Mouse (Mus musculus): Measurements from ENCODE around the gene Gm11595.
"Not testable (repeated sequence)": the region's sequence is repeated elsewhere in the genome, so short reads cannot be mapped to it uniquely, and the experiment has no call there.

The Gm11595 gene

GRCm38 (mm10) chr11:99772813-99773212 lies at the start of gene Gm11595:
Gm11595 (minus strand) TSS chr11:99772913.
- DNase-seq (ENCODE audit: low spot score) = not testable (repeated sequence)

GRCm38 (mm10) chr11:99815566-99815965 lies 42.9 kb upstream of the Gm11595 start, which contains the start of gene Gm11564:
Gm11564 (minus strand) TSS chr11:99815666.
- not testable (repeated sequence) for DNase-seq (ENCODE audit: low spot score)

DNA sequence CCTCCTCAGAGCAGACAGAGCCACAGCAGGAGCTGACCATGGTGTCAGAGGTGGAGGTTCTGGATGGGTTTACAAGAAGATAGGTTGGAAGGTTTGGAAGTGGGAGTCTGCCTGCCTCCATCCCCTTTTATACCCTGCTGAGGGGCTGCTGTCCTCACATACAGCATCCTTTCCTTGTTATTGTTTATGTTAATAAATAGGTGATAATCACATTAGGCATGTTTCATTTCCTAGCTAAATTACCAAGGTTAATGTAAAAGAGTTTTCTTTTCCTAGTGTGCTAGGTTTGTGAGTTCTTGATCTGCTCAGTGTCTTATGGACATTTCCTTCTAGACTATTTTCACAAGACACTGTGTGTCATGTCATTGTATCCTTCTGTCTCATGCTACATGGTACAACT lies 37.1 kb upstream of the Gm11595 start, which contains the start of gene Krtap4-13:
Krtap4-13 (minus strand) TSS at position 101 of the 400 bp plus-strand sequence.
- DNase-seq (ENCODE audit: low spot score) = not testable (repeated sequence)

- not testable (repeated sequence) for DNase-seq (ENCODE audit: low spot score)
Measured at GRCm38 (mm10) chr11:99804346-99804745, 31.6 kb upstream of the Gm11595 start, which contains the start of gene Gm11554. Gm11554 (minus strand) TSS chr11:99804446.

DNA sequence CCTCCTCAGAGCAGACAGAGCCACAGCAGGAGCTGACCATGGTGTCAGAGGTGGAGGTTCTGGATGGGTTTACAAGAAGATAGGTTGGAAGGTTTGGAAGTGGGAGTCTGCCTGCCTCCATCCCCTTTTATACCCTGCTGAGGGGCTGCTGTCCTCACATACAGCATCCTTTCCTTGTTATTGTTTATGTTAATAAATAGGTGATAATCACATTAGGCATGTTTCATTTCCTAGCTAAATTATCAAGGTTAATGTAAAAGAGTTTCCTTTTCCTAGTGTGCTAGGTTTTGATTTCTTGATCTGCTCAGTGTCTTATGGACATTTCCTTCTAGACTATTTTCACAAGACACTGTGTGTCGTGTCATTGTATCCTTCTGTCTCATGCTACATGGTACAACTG lies 26.1 kb upstream of the Gm11595 start, which contains the start of gene Gm11569:
Gm11569 (minus strand) TSS at position 101 of the 400 bp plus-strand sequence.
- not testable (repeated sequence) for DNase-seq (ENCODE audit: low spot score)

DNA sequence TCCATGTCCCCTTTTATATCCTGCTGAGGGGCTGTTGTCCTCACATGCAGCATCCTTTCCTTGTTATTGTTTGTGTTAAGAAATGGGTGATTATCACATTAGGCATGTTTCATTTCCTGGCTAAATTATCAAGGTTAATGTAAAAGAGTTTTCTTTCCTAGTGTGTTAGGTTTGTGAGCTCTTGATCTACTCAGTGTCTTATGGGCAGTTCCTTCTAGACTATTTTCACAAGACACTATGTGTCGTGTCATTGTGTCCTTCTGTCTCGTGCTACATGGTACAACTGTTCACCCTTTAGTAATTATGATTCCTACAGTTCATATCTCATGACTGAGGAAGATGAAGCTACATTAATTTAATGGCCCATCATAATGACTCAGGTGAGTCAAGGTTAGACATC lies 20.7 kb upstream of the Gm11595 start, which contains the start of gene Gm11596:
Gm11596 (minus strand) TSS at position 101 of the 400 bp plus-strand sequence.
- no peak for DNase-seq (ENCODE audit: low spot score)

GRCm38 (mm10) chr11:99784900-99785299 lies 12.2 kb upstream of the Gm11595 start, which contains the start of gene Krtap4-9:
Krtap4-9 (plus strand) TSS chr11:99785200.
- DNase-seq (ENCODE audit: low spot score) = not testable (repeated sequence)

DNA sequence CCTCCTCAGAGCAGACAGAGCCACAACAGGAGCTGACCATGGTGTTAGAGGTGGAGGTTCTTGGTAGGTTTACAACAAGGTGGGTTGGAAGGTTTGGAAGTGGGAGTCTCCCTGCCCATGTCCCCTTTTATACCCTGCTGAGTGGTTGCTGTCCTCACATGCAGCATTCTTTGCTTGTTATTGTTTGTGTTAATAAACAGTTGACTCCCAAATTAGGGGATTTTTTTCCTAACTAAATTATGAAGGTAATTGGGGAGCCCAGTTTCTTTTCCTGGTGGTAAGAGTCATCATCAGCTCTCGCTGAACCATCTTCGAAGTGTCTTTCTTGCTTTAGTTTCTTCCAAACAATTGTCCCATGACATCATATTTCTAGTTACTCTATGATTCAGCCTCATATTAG lies 7.9 kb upstream of the Gm11595 start, which contains the start of gene Krtap4-8:
Krtap4-8 (minus strand) TSS at position 101 of the 400 bp plus-strand sequence.
- DNase-seq (ENCODE audit: low spot score) = no peak

GRCm38 (mm10) chr11:99778401-99778800 lies 5.7 kb upstream of the Gm11595 start:
- DNase-seq (ENCODE audit: low spot score) = no peak

- DNase-seq (ENCODE audit: low spot score) = no peak
Measured at GRCm38 (mm10) chr11:99768410-99768809, 4.3 kb downstream of the Gm11595 start.

GRCm38 (mm10) chr11:99758877-99759276 lies 13.8 kb downstream of the Gm11595 start:
- DNase-seq (ENCODE audit: low spot score) = no peak

DNA sequence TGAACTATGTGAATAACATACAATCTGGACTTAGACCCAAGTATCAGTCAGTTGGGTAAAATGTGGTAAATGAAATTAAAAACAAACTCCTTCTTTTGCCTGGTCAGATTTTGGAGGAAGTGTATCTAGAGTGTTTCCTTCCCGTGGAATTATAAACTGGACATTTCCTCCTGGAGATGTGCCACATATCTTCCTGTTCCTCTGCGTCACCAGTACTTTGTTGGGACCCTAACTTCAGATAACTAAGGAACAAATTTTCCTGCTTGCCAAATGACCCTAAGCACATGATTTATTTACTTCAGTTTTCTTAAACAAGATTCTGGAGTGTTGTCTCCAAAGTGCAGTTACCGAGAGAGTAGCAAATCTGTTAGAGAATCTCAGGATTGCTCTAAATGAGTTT lies 28.7 kb downstream of the Gm11595 start:
- DNase-seq (ENCODE audit: low spot score) = no peak

DNA sequence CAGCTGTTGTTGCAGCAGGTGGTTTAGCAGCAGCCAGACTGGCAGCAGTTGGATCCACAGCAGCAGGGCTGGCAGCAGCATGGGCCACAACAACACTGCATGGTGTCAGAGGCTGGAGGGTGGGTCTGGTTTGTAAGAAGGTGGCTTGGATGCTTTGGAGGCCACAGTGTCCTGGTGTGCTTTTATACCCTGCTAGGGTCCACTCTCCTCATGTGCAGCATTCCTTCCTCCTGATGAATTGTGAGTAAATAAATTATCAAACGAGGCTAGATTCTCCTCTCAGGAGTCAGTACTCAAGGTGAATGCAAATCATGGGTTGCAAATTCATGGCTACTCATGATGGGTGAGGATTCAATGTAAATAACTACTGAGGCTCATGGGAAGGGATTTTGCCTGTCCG lies 38.5 kb downstream of the Gm11595 start, which contains the start of gene Gm14180:
Gm14180 (minus strand) TSS at position 101 of the 400 bp plus-strand sequence.
- DNase-seq (ENCODE audit: low spot score) = no peak

- DNase-seq (ENCODE audit: low spot score) = no peak
Measured at GRCm38 (mm10) chr11:99724061-99724460, 48.7 kb downstream of the Gm11595 start.

All from c-Kit-positive CD71-positive TER-119-positive erythroid progenitor cells, embryonic 14.5 days (primary cell).